23 mouse cellular contexts compared by ENCODE assay signal in the genomic region with DNA sequence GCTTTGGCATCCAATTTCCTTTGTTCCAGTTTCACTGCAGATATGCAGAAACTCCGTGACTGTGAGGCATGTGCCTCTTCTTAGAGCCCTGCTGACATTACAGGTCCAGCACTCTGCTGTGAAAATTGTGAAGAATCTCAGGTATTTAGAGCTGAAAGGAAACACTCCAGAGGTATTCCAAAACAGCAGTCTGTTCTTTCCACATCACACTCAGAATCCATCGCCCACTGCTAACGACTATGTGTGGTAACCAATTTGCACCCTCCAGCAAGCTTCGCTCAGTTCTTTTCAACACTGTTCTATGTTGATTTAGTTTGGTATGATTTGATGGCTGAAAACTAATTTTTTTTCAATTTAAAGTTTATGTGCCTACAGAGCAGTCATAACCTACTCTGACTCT.
DNase-seq lines count a peak whose midpoint lies in the region; ATAC-seq and TF ChIP-seq lines count a peak whose summit lies in the region.
"Had no signal": no experiment of that assay in that cellular context is flagged by ENCODE, and none has a peak within 500 bp of the region (broad histone marks: within the 10 kb centered on the region; RNA-seq: fewer than 3 reads in every experiment).

No protein-coding gene starts in this region.

- H3K4me2 ChIP-seq in CH12.LX (ENCODE audit: insufficient read depth, low read depth, poor library complexity, severe bottlenecking), result peak overlapping the region; percentile 57
- H3K4me2 ChIP-seq: embryonic facial prominence, embryonic 12.5 days; forebrain, embryonic 13.5 days; forebrain, embryonic 15.5 days had no signal

- no peaks in the 10 kb centered on the region for H3K9me3 ChIP-seq in CH12.LX (replicated peaks; ENCODE audit: low read length)
- H3K9me3 ChIP-seq: embryonic facial prominence, embryonic 10.5 days; embryonic facial prominence, embryonic 12.5 days; forebrain, embryonic 13.5 days; forebrain, embryonic 15.5 days had no signal

- H3K9ac ChIP-seq in CH12.LX (ENCODE audit: insufficient read depth, low read depth), result no peak overlapping the region
- H3K9ac ChIP-seq: embryonic facial prominence, embryonic 12.5 days; forebrain, embryonic 13.5 days; forebrain, embryonic 15.5 days; forebrain, postnatal 0 days had no signal

- CTCF ChIA-PET in Patski (lab: Charles Lee), result interaction anchor here (1.6 kb wide), 1 partner anchor 19 kb away, joined by 4 read pairs; no protein-coding TSS in a partner anchor

- no peak overlapping the region for H3K4me3 ChIP-seq in CH12.LX (replicated peaks in 1 of 3; ENCODE audit: low read depth in 2 of 3, low read length in 2 of 3, poor library complexity in 1 of 3)
- H3K4me3 ChIP-seq: embryonic facial prominence, embryonic 10.5 days; embryonic facial prominence, embryonic 12.5 days; forebrain, embryonic 13.5 days; forebrain, embryonic 15.5 days had no signal

- ATAC-seq in frontal cortex, adult (ENCODE audit: low TSS enrichment), result peak; percentile 74
- ATAC-seq in Patski, result peak; percentile 78
- ATAC-seq: CD4-positive, CD25-positive, alpha-beta regulatory T cell, adult 4 months; forebrain, embryonic 13.5 days; forebrain, embryonic 15.5 days; forebrain, postnatal 0 days had no signal

- TF ChIP-seq RAD21 in CH12.LX (IDR thresholded peaks at IDR 0.05; ENCODE audit: low read depth, low read length), result no peak

- POLR2A ChIA-PET in Patski (lab: Charles Lee), result no interaction called here

- peaks cover 4 to 11% of the 10 kb centered on the region in 2 experiments; a peak in 3 of 4 replicates for H3K4me1 ChIP-seq in CH12.LX (ENCODE audit: control insufficient read depth in 1 of 2, insufficient read depth in 2 of 2)
- H3K4me1 ChIP-seq: embryonic facial prominence, embryonic 10.5 days; embryonic facial prominence, embryonic 12.5 days; forebrain, embryonic 13.5 days; forebrain, embryonic 15.5 days had no signal

- dilution Hi-C loops in CH12.LX (cut with MboI; ENCODE audit: extremely low pct_ligation_motif_present, extremely low pct_unique_long_range_greater_than_20kb, low sequenced_read_pairs), result no loop called here

- no peak for TF ChIP-seq CTCF in CH12.LX (conservative IDR thresholded peaks at IDR 0.05 in 1 of 2, IDR thresholded peaks at IDR 0.05 in 1 of 2; ENCODE audit: low read depth in 2 of 2, low read length in 2 of 2)
- no peak for TF ChIP-seq CTCF in Patski (IDR thresholded peaks at IDR 0.05)

- no peaks in the 10 kb centered on the region for H3K79me2 ChIP-seq in CH12.LX (replicated peaks; ENCODE audit: control insufficient read depth, extremely low read depth, insufficient read depth, poor library complexity, severe bottlenecking)

- in situ Hi-C loops in CH12.LX (cut with MboI; ENCODE audit: low pct_ligation_motif_present, low pct_unique_long_range_greater_than_20kb, low sequenced_read_pairs), result no loop called here
- in situ Hi-C loops in Patski (cut with MboI; ENCODE audit: low pct_unique_long_range_greater_than_20kb), result no loop called here

- H3K27me3 ChIP-seq in CH12.LX (replicated peaks) (no peaks in the 10 kb centered on the region), Patski (no peaks in the 10 kb centered on the region)
- H3K27me3 ChIP-seq: embryonic facial prominence, embryonic 12.5 days; forebrain, embryonic 13.5 days; forebrain, embryonic 15.5 days had no signal

- no peak overlapping the region for H3K27ac ChIP-seq in CH12.LX (ENCODE audit: insufficient read depth, low read depth)
- H3K27ac ChIP-seq: embryonic facial prominence, embryonic 10.5 days; embryonic facial prominence, embryonic 12.5 days; forebrain, embryonic 13.5 days; forebrain, embryonic 15.5 days had no signal

- no peak for DNase-seq in frontal cortex, postnatal 36 days (ENCODE audit: low spot score in 2 of 2)
- DNase-seq in CH12.LX (ENCODE audit: extremely low read depth) (no peak), Patski (ENCODE audit: low read depth, low spot score) (no peak)
- peak; percentile 10 for DNase-seq in forelimb bud, embryonic 11.5 days (ENCODE audit: low read depth, low spot score)
- DNase-seq in gastrocnemius, postnatal 10 days, result no peak
- DNase-seq in right cerebral cortex, adult 18-20 months, result no peak
- DNase-seq in spleen, postnatal 14 days (ENCODE audit: low spot score in 2 of 2), result no peak
- DNase-seq: adrenal gland, adult 2 months; adrenal gland, postnatal 10 days; adrenal gland, postnatal 25 days; B cell, adult 2 months; cerebellum, adult 11-12 months; cerebellum, adult 2 months; cerebellum, adult 9-10 months; cerebellum, postnatal 10 days; cerebellum, postnatal 25 days; forebrain, postnatal 0 days had no signal

- TF ChIP-seq POLR2A in CH12.LX (IDR thresholded peaks at IDR 0.05; ENCODE audit: low read depth, low read length), result no peak

- no peaks in the 10 kb centered on the region for H3K36me3 ChIP-seq in CH12.LX (replicated peaks in 1 of 2; ENCODE audit: control insufficient read depth in 1 of 2, insufficient read depth in 1 of 2, low read length in 1 of 2)
- H3K36me3 ChIP-seq: embryonic facial prominence, embryonic 10.5 days; embryonic facial prominence, embryonic 12.5 days; forebrain, embryonic 15.5 days had no signal

- TF ChIP-seq EP300 in CH12.LX (IDR thresholded peaks at IDR 0.05; ENCODE audit: low read length), result no peak

TF ChIP-seq in CH12.LX, 34 proteins besides CTCF, POLR2A, EP300 and RAD21:
- TF ChIP-seq TCF12 (IDR thresholded peaks at IDR 0.05; ENCODE audit: low read depth, low read length), result no peak
- TF ChIP-seq SMC3 (IDR thresholded peaks at IDR 0.05; ENCODE audit: low read depth, low read length), result no peak
- no peak for TF ChIP-seq USF1 (IDR thresholded peaks at IDR 0.05; ENCODE audit: low read depth, low read length)
- TF ChIP-seq KAT2A (IDR thresholded peaks at IDR 0.05; ENCODE audit: insufficient replicate concordance, low read length), result no peak
- TF ChIP-seq ZKSCAN1 (IDR thresholded peaks at IDR 0.05; ENCODE audit: borderline replicate concordance, low read depth, low read length), result no peak
- no peak for TF ChIP-seq BHLHE40 (IDR thresholded peaks at IDR 0.05; ENCODE audit: low read depth, low read length)
- TF ChIP-seq HCFC1 (IDR thresholded peaks at IDR 0.05; ENCODE audit: low read depth, low read length), result no peak
- no peak for TF ChIP-seq CHD1 (IDR thresholded peaks at IDR 0.05; ENCODE audit: low read depth, low read length)
- TF ChIP-seq MAZ (IDR thresholded peaks at IDR 0.05; ENCODE audit: low read depth, low read length), result no peak
- TF ChIP-seq ZC3H11A (IDR thresholded peaks at IDR 0.05; ENCODE audit: low read depth, low read length), result no peak
- TF ChIP-seq ETS1 (conservative IDR thresholded peaks at IDR 0.05; ENCODE audit: low read depth, low read length), result no peak
- no peak for TF ChIP-seq E2F4 (IDR thresholded peaks at IDR 0.05; ENCODE audit: insufficient replicate concordance, low read depth, low read length)
- TF ChIP-seq NELFE (IDR thresholded peaks at IDR 0.05; ENCODE audit: low read depth, low read length), result no peak
- no peak for TF ChIP-seq MAX (IDR thresholded peaks at IDR 0.05; ENCODE audit: low read length)
- no peak for TF ChIP-seq USF2 (conservative IDR thresholded peaks at IDR 0.05; ENCODE audit: low read depth, low read length)
- TF ChIP-seq TBP (conservative IDR thresholded peaks at IDR 0.05; ENCODE audit: low read depth, low read length), result no peak
- TF ChIP-seq MEF2A (IDR thresholded peaks at IDR 0.05; ENCODE audit: borderline replicate concordance, low read depth, low read length), result no peak
- no peak for TF ChIP-seq ELF1 (IDR thresholded peaks at IDR 0.05; ENCODE audit: low read depth, low read length)
- TF ChIP-seq ZMIZ1 (IDR thresholded peaks at IDR 0.05; ENCODE audit: low read depth, low read length), result no peak
TF ChIP-seq in CH12.LX: peak in this region for 0.
